Mouse (Mus musculus): ENCODE measurements around the gene Grxcr1. TPM values are rescaled to one million over a fixed set of nuclear protein-coding genes. Genes with fewer than 3 reads are reported as not detected.

Grxcr1 gene
- total and polyA plus RNA-seq, 3 experiments, result not detected

DNA sequence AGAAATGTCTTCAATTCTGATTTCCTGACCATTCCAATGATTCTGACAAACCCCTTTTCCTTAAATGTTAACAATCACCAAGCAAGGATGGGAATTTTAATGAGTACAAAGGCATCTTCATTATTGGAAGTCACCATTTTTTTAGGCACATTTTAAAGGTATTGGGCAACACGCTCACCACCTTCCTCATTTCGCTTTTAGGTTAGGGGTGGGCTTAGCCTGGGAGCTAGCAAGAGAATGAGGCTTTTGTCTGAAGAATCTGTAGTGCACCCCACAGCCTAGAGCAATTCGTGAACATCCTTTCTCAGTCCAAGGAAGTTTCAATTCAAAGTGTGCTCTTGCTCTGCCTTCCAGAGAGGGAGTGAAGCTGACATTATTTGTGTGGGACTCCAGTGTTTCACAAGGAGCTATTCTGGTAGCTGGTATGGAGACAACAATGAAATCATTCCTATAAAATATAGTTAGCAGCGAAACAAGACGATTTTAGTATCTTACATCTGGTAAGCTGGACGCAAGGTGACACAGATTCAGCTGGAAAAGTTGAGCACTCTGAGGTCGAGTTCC lies 55.0 kb downstream of the Grxcr1 start:
- no peaks in the 10 kb centered on the region for H3K79me2 ChIP-seq (ENCODE audit: control insufficient read depth, insufficient read depth, low read length, poor library complexity)
- no peak for DNase-seq (ENCODE audit: low read depth, low spot score)
- no peaks in the 10 kb centered on the region for H3K4me1 ChIP-seq (ENCODE audit: control insufficient read depth in 1 of 2, insufficient read depth in 2 of 2, low read length in 2 of 2)

DNA sequence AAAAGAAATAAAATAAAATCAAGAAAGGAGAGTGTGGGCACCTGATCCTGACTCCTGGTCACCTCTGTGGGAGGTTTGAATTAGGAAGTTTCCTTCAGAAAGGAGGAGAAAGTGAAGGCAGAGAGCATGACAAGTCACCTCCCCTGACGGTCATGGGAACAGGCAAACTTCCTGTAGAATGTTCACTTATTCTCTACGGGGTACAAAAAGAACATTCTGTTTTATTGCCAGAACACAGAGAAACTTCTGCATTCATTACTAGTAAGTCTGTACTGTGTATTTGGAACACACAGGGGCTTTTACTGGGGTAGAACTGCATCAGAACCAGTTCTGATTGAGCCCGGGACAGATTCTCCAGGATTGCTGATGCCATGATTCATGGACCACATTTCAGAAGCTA lies 55.5 kb downstream of the Grxcr1 start:
- H3K79me2 ChIP-seq (ENCODE audit: control insufficient read depth, insufficient read depth, low read length, poor library complexity), result no peaks in the 10 kb centered on the region
- no peak overlapping the region for H3K27ac ChIP-seq (ENCODE audit: control insufficient read depth, low read depth, low read length)
- TF ChIP-seq RAD21 (IDR thresholded peaks at IDR 0.05; ENCODE audit: low read depth, low read length), result no peak
- no peak for TF ChIP-seq NELFE (IDR thresholded peaks at IDR 0.05; ENCODE audit: low read depth, low read length)
- TF ChIP-seq TBP (IDR thresholded peaks at IDR 0.05; ENCODE audit: low read depth, low read length), result no peak
- no peak for TF ChIP-seq GATA1 (IDR thresholded peaks at IDR 0.05; ENCODE audit: low read depth, low read length)
- no peak for TF ChIP-seq UBTF (IDR thresholded peaks at IDR 0.05; ENCODE audit: borderline replicate concordance, insufficient read depth, low read depth, low read length)
- TF ChIP-seq MEF2A (IDR thresholded peaks at IDR 0.05; ENCODE audit: extremely low read depth, insufficient replicate concordance, low read depth, low read length, poor library complexity, severe bottlenecking), result no peak
- no peak for TF ChIP-seq ETS1 (IDR thresholded peaks at IDR 0.05; ENCODE audit: low read depth, low read length)
- TF ChIP-seq ZMIZ1 (IDR thresholded peaks at IDR 0.05; ENCODE audit: low read depth, low read length), result no peak
- no peak for TF ChIP-seq POLR2A (IDR thresholded peaks at IDR 0.05; ENCODE audit: control insufficient read depth in 1 of 2, insufficient read depth in 1 of 2, low read depth in 1 of 2, low read length in 2 of 2, poor library complexity in 1 of 2)
- TF ChIP-seq POLR2AphosphoS2 (IDR thresholded peaks at IDR 0.05; ENCODE audit: low read length), result no peak
- no peak for TF ChIP-seq GABPA (IDR thresholded peaks at IDR 0.05; ENCODE audit: low read depth, low read length)
- TF ChIP-seq POLR2AphosphoS5 (IDR thresholded peaks at IDR 0.05; ENCODE audit: borderline replicate concordance, low read depth, low read length), result no peak
- TF ChIP-seq TCF12 (IDR thresholded peaks at IDR 0.05; ENCODE audit: low read depth, low read length), result no peak
- no peak for TF ChIP-seq MAZ (IDR thresholded peaks at IDR 0.05; ENCODE audit: low read depth, low read length)
- no peak for TF ChIP-seq NRF1 (IDR thresholded peaks at IDR 0.05; ENCODE audit: insufficient read depth, low read depth, low read length, poor library complexity, severe bottlenecking)
- no peak for TF ChIP-seq SIN3A (IDR thresholded peaks at IDR 0.05; ENCODE audit: low read length)
- TF ChIP-seq JUND (IDR thresholded peaks at IDR 0.05; ENCODE audit: low read depth, low read length), result no peak
- TF ChIP-seq MYC (IDR thresholded peaks at IDR 0.05; ENCODE audit: low read depth, low read length), result no peak
- TF ChIP-seq KAT2A (conservative IDR thresholded peaks at IDR 0.05; ENCODE audit: low read depth, low read length), result no peak
- no peak for DNase-seq (ENCODE audit: low read depth, low spot score)
- H3K4me3 ChIP-seq (ENCODE audit: control insufficient read depth in 1 of 2, insufficient read depth in 1 of 2, low read depth in 2 of 2, low read length in 2 of 2), result no peak overlapping the region
- no peaks in the 10 kb centered on the region for H3K4me1 ChIP-seq (ENCODE audit: control insufficient read depth in 1 of 2, insufficient read depth in 2 of 2, low read length in 2 of 2)
- no peaks in the 10 kb centered on the region for H3K9me3 ChIP-seq (replicated peaks; ENCODE audit: insufficient read depth, low read length)
- no peaks in the 10 kb centered on the region for H3K27me3 ChIP-seq (ENCODE audit: control insufficient read depth in 1 of 2, insufficient read depth in 2 of 2, low read length in 2 of 2)
- H3K9ac ChIP-seq (ENCODE audit: control insufficient read depth, low read depth, low read length, poor library complexity, severe bottlenecking), result no peak overlapping the region
- H3K36me3 ChIP-seq (ENCODE audit: control insufficient read depth in 1 of 2, insufficient read depth in 2 of 2, low read length in 2 of 2), result no peaks in the 10 kb centered on the region

More for the DNA sequence above, 55.0 kb downstream of the Grxcr1 start:
- no peaks in the 10 kb centered on the region for H3K27me3 ChIP-seq (ENCODE audit: control insufficient read depth in 1 of 2, insufficient read depth in 2 of 2, low read length in 2 of 2)
- H3K36me3 ChIP-seq (ENCODE audit: control insufficient read depth in 1 of 2, insufficient read depth in 2 of 2, low read length in 2 of 2), result no peaks in the 10 kb centered on the region
- no peak overlapping the region for H3K4me3 ChIP-seq (ENCODE audit: control insufficient read depth in 1 of 2, insufficient read depth in 1 of 2, low read depth in 2 of 2, low read length in 2 of 2)
- TF ChIP-seq TAL1 (IDR thresholded peaks at IDR 0.05; ENCODE audit: low read length) (no peak), MYC (IDR thresholded peaks at IDR 0.05; ENCODE audit: low read depth, low read length) (no peak), RAD21 (IDR thresholded peaks at IDR 0.05; ENCODE audit: low read depth, low read length) (no peak), NRF1 (IDR thresholded peaks at IDR 0.05; ENCODE audit: insufficient read depth, low read depth, low read length, poor library complexity, severe bottlenecking) (no peak), SIN3A (IDR thresholded peaks at IDR 0.05; ENCODE audit: low read length) (no peak), POLR2AphosphoS5 (IDR thresholded peaks at IDR 0.05; ENCODE audit: borderline replicate concordance, low read depth, low read length) (no peak), ZC3H11A (IDR thresholded peaks at IDR 0.05; ENCODE audit: low read depth, low read length) (no peak)
- H3K27ac ChIP-seq (ENCODE audit: control insufficient read depth, low read depth, low read length), result no peak overlapping the region
- no peaks in the 10 kb centered on the region for H3K9me3 ChIP-seq (replicated peaks; ENCODE audit: insufficient read depth, low read length)
- no peak overlapping the region for H3K9ac ChIP-seq (ENCODE audit: control insufficient read depth, low read depth, low read length, poor library complexity, severe bottlenecking)

All from MEL (cell line).